Mouse (Mus musculus): ENCODE results near the gene Wnk3.
"Not testable (repeated sequence)": the region's sequence is repeated elsewhere in the genome, so short reads cannot be mapped to it uniquely, and the experiment has no call there.

Gene Wnk3

DNA sequence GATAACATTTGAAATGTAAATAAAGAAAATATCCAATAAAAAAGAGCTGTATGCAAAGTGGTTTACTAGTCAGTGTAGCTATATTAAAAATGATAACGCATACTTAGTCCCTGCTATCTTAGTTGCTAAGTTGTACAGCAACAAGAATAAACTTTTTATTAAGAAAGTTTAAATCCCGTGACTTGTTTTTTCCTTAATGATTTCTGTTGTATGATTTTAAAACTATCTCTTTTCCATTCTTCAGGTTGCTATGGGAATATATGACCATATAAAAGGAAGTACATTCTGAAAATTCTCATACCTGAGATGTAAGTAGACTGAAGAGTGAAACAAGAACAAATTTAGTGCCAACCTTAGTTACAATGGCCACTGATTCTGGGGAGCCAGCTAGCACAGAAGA is at the start of gene Wnk3:
Wnk3 (plus strand) TSS at position 301 of the 400 bp plus-strand sequence.
- in situ Hi-C loops (cut with MboI, MseI) = no loop called here

DNA sequence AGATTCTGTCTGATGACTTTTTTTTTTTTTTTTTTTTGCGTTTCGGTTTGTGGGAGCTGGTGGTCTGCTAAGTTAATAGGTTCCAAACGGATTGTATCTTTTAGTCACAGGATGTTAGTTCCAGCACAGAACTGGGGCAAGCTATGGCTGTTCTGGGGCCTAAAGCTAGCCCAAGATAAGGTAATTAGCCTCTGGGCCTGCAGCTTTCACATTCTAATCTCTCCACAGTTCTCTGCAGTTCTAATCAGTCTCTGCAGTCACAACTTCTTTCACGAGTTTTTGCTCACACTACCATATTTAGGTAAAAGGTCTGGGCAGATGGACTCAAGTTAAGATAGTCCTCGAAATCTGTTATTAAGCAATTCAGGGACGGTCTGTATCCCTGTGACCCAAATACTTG is 39.5 kb upstream of the Wnk3 start:
- in situ Hi-C loops (cut with MboI, MseI) = no loop called here

DNA sequence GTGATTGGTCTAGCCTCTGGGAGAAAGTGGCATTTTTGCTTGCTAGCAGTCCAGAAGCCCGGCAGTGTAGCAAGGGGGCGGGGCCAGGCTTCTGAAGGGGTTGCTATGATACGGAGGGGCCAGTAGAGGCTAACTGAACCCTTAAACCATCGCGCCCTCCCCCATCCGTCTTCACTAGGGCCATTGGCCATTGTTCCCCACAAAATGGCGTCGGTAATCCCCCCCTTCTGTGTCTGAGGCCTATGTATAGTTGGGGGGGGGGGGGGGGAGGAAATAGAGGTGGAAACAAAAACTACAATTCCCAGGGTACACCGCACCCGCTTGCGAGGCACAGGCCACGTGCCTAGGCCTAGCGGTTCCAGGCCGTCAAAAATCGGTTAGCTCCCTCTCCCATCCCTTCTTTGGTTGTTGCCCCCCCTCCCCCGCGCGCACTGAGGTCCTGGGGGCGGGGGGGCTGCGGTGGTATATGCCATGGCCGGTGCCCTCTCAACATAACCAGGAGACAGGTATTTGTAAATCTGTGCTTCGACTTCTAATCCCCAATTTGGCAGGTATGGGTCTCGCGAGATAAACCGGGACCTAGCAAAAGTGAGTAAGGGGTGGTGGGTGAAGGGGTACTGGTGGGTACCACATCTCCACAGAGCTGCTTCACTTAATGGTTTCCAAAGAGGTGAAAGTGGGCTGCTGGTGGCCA is 29.3 kb upstream of the Wnk3 start:
- in situ Hi-C loops (cut with MboI, MseI) = no loop called here

DNA sequence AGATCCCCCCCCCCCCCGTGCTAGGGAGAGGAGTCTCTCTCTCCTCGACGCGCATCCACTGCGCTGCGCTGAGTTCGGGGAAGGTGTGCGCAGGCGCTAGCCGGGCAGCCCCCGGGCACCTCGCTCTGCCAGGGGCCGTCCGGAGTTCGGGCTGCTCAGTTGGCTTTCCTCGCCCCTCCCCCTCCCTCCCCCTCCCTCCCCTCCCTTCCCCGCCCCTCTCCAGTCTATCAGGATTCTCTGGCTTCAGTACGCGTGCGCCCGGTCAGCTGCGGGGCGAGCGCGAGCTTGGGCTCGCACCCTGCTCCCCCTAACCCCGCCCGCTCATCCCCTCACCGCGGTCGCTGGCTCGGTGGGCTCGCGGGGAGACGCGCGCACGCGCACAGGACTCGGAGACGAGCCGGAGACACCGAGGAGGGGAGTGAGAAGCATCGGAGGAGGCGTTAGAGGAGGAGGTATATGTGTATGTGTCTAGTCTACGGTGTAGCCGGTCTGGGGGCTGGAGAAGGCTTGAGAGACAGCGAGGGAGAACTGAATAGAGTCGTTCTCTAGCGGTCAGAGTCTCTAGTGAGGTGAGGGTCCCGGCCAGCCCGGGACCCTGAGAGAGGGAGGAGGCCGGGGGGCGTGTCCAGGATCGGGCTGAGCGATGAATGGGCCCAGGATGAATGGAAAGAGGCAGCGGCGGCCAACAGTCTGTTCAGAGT is 28.5 kb upstream of the Wnk3 start:
- in situ Hi-C loops (cut with MboI, MseI) = no loop called here

DNA sequence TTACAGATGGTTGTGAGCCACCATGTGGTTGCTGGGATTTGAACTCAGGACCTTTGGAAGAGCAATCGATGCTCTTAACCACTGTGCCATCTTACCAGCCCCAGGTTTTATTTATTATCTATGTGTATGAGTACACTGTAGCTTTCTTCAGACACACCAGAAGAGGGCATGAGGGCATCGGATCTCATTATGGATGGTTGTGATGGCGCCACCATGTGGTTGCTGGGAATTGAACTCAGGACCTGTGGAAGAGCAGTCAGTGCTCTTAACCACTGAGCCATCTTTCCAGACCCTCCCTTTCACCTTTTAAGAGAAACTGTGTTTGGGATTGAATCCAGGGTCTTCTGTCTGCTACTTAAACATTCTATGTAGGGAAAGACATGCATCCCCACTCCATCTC is 24.7 kb upstream of the Wnk3 start:
- in situ Hi-C loops (cut with MboI, MseI) = not testable (repeated sequence)

DNA sequence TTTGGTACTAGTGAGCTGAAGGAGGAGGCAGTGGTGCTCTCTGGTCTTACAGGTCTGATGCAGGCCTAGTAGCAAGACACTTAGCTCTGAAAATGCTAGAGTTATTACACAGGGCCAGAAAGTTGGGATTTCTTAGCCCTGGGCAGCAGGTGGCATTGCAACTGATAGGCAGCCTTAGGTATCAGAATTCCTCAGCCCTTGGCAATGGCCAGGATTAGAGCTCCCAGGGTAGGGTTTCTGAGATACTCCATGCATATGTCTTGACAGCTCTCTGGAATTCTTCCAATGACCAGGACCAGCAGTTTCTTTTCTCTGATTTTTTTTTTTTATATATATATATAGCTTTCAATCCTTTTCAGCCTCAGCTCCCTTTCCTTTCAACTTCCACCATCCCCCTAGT is 100.5 kb downstream of the Wnk3 start:
- in situ Hi-C loops (cut with MboI, MseI) = no loop called here

DNA sequence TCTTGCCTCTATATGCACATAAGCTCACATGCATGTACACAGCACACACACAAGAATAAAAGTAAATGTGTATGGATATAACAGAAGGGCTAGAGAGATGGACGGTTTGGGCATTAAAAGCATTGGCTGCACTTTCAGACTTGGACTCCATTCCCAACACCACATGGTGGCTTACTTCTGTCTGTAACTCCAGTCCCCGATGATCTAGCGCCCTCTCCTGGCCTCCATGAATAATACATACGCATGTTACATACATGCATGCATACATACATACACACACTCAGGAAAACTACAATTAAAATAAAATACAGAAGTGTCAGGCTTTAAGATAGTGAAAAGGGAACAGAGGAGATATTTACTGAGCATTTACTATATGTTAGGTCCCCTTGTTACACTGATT is 115.9 kb downstream of the Wnk3 start:
- in situ Hi-C loops (cut with MboI, MseI) = no loop called here

DNA sequence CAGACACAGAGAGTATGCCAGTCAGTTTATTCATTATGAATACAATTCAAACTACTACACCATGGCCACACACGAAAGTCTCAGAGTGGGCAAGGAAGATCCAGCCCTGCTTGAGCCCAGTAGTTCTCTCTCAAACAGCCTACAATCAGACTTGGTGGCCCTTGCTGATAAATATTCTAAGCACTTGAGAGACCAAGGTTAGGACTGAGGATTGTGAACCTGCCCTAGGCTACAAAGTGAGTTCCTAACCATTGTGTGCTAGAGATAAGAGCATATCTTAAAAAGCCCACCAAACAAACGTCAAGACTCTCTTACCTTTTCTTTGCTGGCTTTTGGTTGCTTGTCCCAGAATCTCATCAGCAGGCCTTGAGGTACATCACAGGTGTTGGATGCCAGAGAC is 135.7 kb downstream of the Wnk3 start:
- in situ Hi-C loops (cut with MboI, MseI) = no loop called here

DNA sequence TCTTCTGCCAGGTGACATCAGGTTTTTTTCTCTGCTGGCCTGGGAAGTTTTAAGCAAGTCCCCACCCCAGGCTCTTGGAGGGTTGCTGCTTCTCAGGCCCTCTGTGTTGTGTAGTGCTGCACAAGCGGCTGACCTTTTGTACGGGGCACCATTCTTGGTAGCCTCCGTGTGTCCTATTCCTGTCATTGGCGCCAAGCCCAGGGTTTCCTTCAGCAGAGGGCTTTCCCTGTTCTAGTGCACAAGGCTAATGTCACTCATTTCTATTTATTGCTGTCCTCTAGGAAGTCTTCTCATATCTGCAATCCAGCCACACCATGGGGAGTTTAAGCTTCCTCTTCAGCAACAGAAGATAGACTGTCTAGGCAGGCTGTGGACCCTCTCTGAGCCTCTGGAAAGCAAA is 139.9 kb downstream of the Wnk3 start:
- in situ Hi-C loops (cut with MboI, MseI) = no loop called here

DNA sequence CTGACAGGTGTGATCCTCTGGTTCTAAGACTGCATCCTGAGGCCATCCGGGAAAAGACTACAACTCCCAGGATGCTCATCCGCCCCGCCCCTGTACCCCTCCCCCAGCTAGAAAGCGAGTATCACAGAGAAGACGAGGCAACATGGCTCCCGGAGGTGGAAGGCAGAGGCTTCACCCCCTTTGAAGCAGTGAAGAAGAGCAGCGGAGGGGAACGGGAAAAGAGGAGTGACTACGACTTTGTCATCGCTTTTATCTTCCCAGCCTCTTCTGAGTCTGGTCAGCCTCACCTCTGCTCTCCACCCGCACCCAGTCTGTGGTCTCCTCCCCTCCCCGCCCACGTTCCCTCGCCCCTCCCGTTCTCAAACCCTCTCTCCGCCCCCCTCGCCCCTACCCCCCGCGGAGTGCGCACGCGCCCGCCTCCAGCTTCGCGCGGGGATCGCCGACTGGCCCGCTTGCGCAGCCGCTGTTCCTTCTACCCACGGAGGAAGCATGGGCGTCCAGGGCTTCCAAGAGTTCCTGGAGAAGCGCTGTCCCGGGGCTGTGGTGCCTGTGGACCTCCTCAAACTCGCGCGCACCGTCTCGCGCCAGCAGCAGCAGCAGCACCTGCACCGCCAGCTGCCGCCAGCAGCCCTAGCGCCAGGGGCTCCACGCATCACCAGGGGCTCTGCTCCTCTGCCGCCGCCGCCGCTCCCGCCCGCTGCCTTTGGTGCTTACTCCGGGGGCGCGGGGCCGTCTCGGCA is 146.1 kb downstream of the Wnk3 start, which contains the start of gene Fam120c:
Fam120c (plus strand) TSS at position 415 of the 740 bp plus-strand sequence.
- in situ Hi-C loops (cut with MboI, MseI) = no loop called here

DNA sequence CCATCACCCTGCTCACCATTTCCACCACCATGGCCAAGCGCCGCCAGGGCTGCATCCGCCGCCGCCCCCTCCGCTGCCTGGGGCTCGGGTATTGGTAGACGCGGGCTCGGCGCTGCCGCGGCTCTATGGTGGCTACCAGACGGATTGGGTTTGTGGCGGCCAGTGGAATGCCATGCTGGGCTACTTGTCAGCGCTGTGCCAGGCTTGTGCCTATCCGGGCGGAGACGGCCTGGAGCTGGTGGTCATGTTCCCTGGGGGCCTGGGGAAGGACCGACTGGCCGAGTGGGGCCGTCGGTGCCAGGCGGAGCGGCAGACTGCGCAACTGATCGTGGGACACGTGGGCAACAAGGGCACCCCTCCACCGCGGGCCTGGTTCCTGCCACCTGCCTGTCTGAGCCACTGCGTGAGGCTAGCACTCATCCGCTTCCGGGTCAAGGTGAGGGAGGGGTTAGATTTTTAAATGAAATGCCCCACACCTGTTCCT is 146.7 kb downstream of the Wnk3 start:
- in situ Hi-C loops (cut with MboI, MseI) = no loop called here

DNA sequence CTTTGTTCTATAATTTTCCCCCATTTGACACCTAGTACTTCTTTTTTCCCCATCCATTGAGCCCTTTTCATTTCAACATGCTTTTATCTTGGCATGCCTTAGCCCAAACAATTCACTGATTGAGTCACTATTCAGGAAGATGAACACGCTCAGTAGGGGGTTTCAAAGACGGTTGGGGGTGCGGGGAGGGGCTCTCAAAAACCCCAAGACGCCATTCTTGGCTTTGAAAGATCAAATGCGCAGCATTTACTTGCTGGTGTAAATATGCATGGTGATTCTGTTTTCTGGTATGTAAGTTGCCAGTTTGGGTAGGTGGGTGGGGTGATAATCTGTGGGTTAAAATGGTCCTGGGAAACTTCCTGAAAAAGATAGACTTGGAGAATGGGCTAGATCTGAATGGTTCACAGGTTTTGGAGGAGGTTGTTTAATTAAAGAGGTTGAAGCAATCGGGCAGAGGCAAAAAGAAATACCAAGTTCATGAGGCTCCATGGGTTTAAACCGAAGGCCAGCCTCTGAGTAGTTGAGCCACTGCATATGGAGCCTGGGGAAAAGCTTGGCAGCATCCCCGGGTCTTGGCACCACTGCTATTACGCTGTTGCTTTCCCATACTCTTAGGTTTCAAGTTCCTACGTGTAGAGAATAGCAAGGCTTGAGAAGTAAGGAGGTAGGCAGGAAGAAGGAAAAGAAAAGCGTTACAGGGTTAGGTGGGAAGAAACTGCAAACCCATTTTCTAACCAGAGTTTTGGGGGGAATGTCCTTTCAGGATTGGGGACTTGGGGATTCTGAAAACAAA is 147.7 kb downstream of the Wnk3 start:
- in situ Hi-C loops (cut with MboI, MseI) = no loop called here

DNA sequence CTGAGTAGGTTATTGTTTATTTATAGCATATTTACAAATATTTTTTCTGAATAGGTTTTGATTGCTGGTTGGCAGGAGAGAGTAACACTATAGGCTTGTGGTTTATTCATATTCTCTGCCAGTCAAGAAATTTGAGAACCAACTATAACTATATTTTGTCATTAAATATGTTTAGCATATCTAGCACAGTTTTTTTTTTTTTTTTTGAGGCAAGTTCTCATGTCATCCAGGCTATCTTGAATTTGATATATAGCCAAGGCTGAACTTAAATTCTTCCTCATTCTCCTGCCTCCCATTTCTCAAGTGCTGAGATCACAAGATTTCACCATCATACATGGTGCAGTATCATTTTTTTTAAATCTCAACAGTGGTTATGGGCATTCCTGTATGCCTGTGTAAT is 149.4 kb downstream of the Wnk3 start:
- in situ Hi-C loops (cut with MboI, MseI) = no loop called here

DNA sequence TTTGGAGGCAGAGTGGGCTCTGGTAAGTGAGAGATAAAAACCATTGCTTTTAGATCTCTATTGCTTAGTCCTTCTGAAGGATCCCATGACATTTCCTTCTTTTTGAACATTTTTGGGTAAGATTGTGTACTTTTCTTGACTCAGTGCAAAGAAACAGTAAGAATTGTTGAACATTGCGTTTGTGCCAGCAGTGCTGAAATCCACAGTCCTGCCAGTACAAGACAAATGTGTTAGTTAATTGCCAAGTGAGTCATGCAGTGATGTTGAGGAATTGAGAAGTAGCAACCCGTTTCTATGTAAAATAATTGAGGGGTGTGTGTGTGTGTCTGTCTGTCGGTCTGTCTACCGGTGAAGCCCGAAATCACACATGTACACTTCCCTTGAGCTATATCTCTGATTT is 151.4 kb downstream of the Wnk3 start:
- in situ Hi-C loops (cut with MboI, MseI) = no loop called here

All from T-helper 1 cell (primary cell).